Mouse (Mus musculus) spleen, adult 2 months (tissue): ENCODE results near the gene Kif5a.

ENCODE experiments used
- CTCF ChIP-seq: fragments of 200-500 bp; IDR thresholded peaks from 2 replicates; pipeline ENCODE4 v1.5.1; 2011; ENCODE audit warnings: mild to moderate bottlenecking, inconsistent platforms; ENCODE audit not compliant: insufficient read depth, insufficient read length, insufficient replicate concordance; ENCODE audit errors: extremely low read depth
- POLR2A ChIP-seq: fragments of 200-500 bp; IDR thresholded peaks from 2 replicates; pipeline ENCODE4 v1.6.1; 2011; ENCODE audit warnings: low read depth, low read length, inconsistent platforms

DNA sequence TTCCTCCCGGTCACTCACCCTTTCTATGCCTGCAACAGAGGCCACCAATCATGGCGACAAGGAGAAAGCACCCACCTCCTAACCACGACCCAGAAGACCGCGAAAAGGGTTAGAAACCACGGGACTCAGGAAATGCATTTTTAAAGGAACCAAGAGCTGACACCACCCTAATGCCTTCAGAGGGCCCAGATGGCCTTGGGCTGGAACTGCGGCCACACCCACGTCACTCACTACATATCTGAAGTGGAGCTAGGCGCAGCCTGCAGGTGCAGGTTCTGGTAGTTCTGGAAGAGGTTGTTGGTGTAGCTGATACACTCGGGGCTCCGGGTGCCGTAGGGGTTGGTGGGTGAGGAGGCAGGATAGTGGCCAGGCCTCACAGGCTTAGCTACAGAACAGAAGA is 32.5 kb downstream of the Kif5a start:
- TF ChIP-seq CTCF (no peak), POLR2A (no peak)
